Mouse (Mus musculus): ENCODE results near the gene Lpar1. TPM values are rescaled to one million over a fixed set of nuclear protein-coding genes. Genes with fewer than 3 reads are reported as not detected.

The Lpar1 gene
- polyA plus RNA-seq (2017; shearing (Covaris generic)), result not detected

DNA sequence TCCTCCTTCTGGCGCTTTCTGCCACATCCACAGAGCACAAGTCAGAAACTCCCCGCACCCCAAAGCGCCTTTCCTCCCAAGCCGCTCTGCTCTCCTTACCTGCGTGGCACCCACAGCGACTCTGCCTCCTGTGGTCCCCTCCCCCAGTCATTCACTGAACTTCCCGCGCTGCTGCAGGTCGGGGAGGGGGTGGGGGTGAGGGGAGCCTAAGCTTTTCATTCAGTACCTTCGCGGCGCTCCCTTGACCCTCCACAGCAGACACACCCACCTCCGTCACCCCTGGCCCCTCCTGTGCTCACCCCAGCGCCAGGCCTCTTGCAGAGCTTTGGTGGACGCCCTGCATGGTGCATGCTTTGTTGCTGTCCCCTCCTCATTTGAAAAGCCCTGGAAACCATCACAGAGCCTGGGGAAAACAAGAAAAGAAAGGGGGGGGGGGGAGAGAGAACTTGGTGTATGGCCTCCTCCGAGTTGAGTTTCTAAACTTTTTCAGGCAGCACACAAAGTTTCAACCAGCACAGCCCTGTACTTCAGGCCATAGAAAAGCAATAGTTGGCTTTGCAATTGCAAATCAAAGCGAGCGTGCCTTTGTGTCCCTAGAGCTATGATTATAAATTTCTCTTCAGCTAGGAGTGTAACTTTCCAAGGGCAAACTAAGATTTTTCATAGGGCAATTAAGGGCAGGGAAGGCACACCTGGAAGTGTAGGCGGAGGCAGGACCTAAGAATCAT is at the start of gene Lpar1:
Gene Lpar1 (minus strand): TSS at position 268 of the 728 bp plus-strand sequence.

Other genes with a start within 250 kb of the Lpar1 start
- 0.34 TPM for gene Olfr267, start 233.8 kb upstream of the Lpar1 start, polyA plus RNA-seq (2017; shearing (Covaris generic))

All from effector memory CD4-positive, alpha-beta T cell, adult 7 months (primary cell).